Mouse (Mus musculus) ES-CJ7 (cell line): ENCODE measurements around the gene Tmco4.
"Not testable (repeated sequence)": the region's sequence is repeated elsewhere in the genome, so short reads cannot be mapped to it uniquely, and the experiment has no call there.

Source experiments
- DNase-seq: peaks from one replicate; pipeline ENCODE4 v3.0.0; 2011; ENCODE audit warnings: low read depth, low spot score

The Tmco4 gene

GRCm38 (mm10) chr4:138972139-138972826, 405 bp upstream of the Tmco4 start:
- peak; percentile 79 for DNase-seq

GRCm38 (mm10) chr4:138973719-138974115, 1.0 kb downstream of the Tmco4 start:
- no peak for DNase-seq

GRCm38 (mm10) chr4:138974540-138974939, 1.9 kb downstream of the Tmco4 start:
- DNase-seq = not testable (repeated sequence)

GRCm38 (mm10) chr4:138975194-138975593, 2.5 kb downstream of the Tmco4 start:
- DNase-seq = no peak

- DNase-seq = no peak
These were observed 3.4 kb downstream of the Tmco4 start for GRCm38 (mm10) chr4:138976046-138976445.

GRCm38 (mm10) chr4:138980021-138980420, 7.3 kb downstream of the Tmco4 start:
- DNase-seq = no peak

- DNase-seq = peak; percentile 81
These were observed 8.2 kb downstream of the Tmco4 start for GRCm38 (mm10) chr4:138980771-138981420.

GRCm38 (mm10) chr4:138983422-138983821, 10.7 kb downstream of the Tmco4 start:
- no peak for DNase-seq

GRCm38 (mm10) chr4:138984744-138985143, 12.1 kb downstream of the Tmco4 start:
- peak; percentile 74 for DNase-seq

- DNase-seq = no peak
These were observed 13.6 kb downstream of the Tmco4 start for GRCm38 (mm10) chr4:138986280-138986679.

- DNase-seq = no peak
These were observed 21.7 kb downstream of the Tmco4 start for GRCm38 (mm10) chr4:138994389-138994788.

- peak; percentile 54 for DNase-seq
These were observed 23.7 kb downstream of the Tmco4 start for GRCm38 (mm10) chr4:138996410-138996809.

GRCm38 (mm10) chr4:138997121-138997520, 24.4 kb downstream of the Tmco4 start:
- DNase-seq = peak; percentile 50

GRCm38 (mm10) chr4:138998611-138999010, 25.9 kb downstream of the Tmco4 start:
- DNase-seq = no peak

- peak; percentile 74 for DNase-seq
These were observed 28.3 kb downstream of the Tmco4 start for GRCm38 (mm10) chr4:139001026-139001425.

- peak; percentile 53 for DNase-seq
These were observed 28.7 kb downstream of the Tmco4 start for GRCm38 (mm10) chr4:139001433-139001832.

- DNase-seq = no peak
These were observed 31.4 kb downstream of the Tmco4 start for GRCm38 (mm10) chr4:139004067-139004466.

- DNase-seq = no peak
These were observed 32.5 kb downstream of the Tmco4 start for GRCm38 (mm10) chr4:139005214-139005613.

GRCm38 (mm10) chr4:139007353-139007752, 34.7 kb downstream of the Tmco4 start:
- peak; percentile 22 for DNase-seq

GRCm38 (mm10) chr4:139007981-139008536, 35.4 kb downstream of the Tmco4 start:
- no peak for DNase-seq

- DNase-seq = no peak
These were observed 38.6 kb downstream of the Tmco4 start for GRCm38 (mm10) chr4:139011201-139011702.

GRCm38 (mm10) chr4:139013281-139013680, 40.6 kb downstream of the Tmco4 start:
- no peak for DNase-seq

- DNase-seq = peak; percentile 67
These were observed 42.1 kb downstream of the Tmco4 start for GRCm38 (mm10) chr4:139014793-139015192.
